Mouse (Mus musculus): Measurements from ENCODE around the gene Tpm4.

Gene Tpm4

GRCm38 (mm10) chr8:72144345-72144975 lies 9.7 kb downstream of the Tpm4 start:
- DNase-seq, result no peak

- no peak for DNase-seq
Measured at GRCm38 (mm10) chr8:72145511-72145910, 10.7 kb downstream of the Tpm4 start.

- no peak for DNase-seq
Measured at GRCm38 (mm10) chr8:72146056-72146455, 11.3 kb downstream of the Tpm4 start.

- no peak for DNase-seq
Measured at GRCm38 (mm10) chr8:72146556-72146955, 11.8 kb downstream of the Tpm4 start.

GRCm38 (mm10) chr8:72147266-72147665 lies 12.5 kb downstream of the Tpm4 start:
- no peak for DNase-seq

- DNase-seq, result no peak
Measured at GRCm38 (mm10) chr8:72149056-72149455, 14.3 kb downstream of the Tpm4 start.

GRCm38 (mm10) chr8:72151418-72152078 lies 16.8 kb downstream of the Tpm4 start:
- no peak for DNase-seq

GRCm38 (mm10) chr8:72153382-72153781 lies 18.6 kb downstream of the Tpm4 start:
- no peak for DNase-seq

GRCm38 (mm10) chr8:72158096-72158495 lies 23.3 kb downstream of the Tpm4 start:
- DNase-seq, result no peak

GRCm38 (mm10) chr8:72158726-72159125 lies 24.0 kb downstream of the Tpm4 start:
- DNase-seq, result no peak

- DNase-seq, result peak; percentile 33
Measured at GRCm38 (mm10) chr8:72160007-72160406, 25.2 kb downstream of the Tpm4 start.

GRCm38 (mm10) chr8:72160707-72161697 lies 26.2 kb downstream of the Tpm4 start, which contains the start of gene Rab8a:
TSS of gene Rab8a (plus strand) at chr8:72161200.
- DNase-seq, result peak; percentile 99

GRCm38 (mm10) chr8:72162821-72163220 lies 28.0 kb downstream of the Tpm4 start:
- peak; percentile 31 for DNase-seq

GRCm38 (mm10) chr8:72169098-72169668 lies 34.4 kb downstream of the Tpm4 start:
- peak; percentile 31 for DNase-seq

- DNase-seq, result no peak
Measured at GRCm38 (mm10) chr8:72169681-72170249, 35.0 kb downstream of the Tpm4 start.

- DNase-seq, result peak; percentile 75
Measured at GRCm38 (mm10) chr8:72177346-72177925, 42.7 kb downstream of the Tpm4 start.

- DNase-seq, result no peak
Measured at GRCm38 (mm10) chr8:72183554-72184202, 48.9 kb downstream of the Tpm4 start.

GRCm38 (mm10) chr8:72187793-72188331 lies 53.1 kb downstream of the Tpm4 start:
- DNase-seq, result no peak

GRCm38 (mm10) chr8:72189417-72190214 lies 54.8 kb downstream of the Tpm4 start, which contains the start of gene Hsh2d:
TSS of gene Hsh2d (plus strand) at chr8:72189638.
- DNase-seq, result peak; percentile 79

- no peak for DNase-seq
Measured at GRCm38 (mm10) chr8:72190215-72190539, 55.4 kb downstream of the Tpm4 start.

- no peak for DNase-seq
Measured at GRCm38 (mm10) chr8:72192065-72192464, 57.3 kb downstream of the Tpm4 start.
